Mouse (Mus musculus) megakaryocyte-erythroid progenitor cell, adult 5 weeks (primary cell): ENCODE data around the gene Serpini1. TPM values are rescaled to one million over a fixed set of nuclear protein-coding genes. Genes with fewer than 3 reads are reported as not detected.

Experiments used
- polyA plus RNA-seq: library from polyadenylated mRNA; stranded (reverse); fragments of >175 nt; gene quantifications from 2 replicates; pipeline ENCODE4 v1.2.3, GENCODE M21; 2012

Serpini1 gene
- 0.04 and 0.07 TPM in 2 replicates for polyA plus RNA-seq

GRCm38 (mm10) chr3:75557292-75557691 lies at the start of gene Serpini1:
TSS of gene Serpini1 (plus strand) at chr3:75557547.

GRCm38 (mm10) chr3:75556695-75557291 lies 554 bp upstream of the Serpini1 start, which contains the start of gene Pdcd10:
TSS of gene Pdcd10 (minus strand) at chr3:75556856.

Other genes with a start within 250 kb of the Serpini1 start
- gene Wdr49, start 75.4 kb upstream of the Serpini1 start, polyA plus RNA-seq, result not detected in 2 replicates
- gene Pdcd10, start 691 bp upstream of the Serpini1 start, polyA plus RNA-seq, result 2.4 and 4.1 TPM in 2 replicates
- not detected in 2 replicates for gene Gm29133, start 190.7 kb downstream of the Serpini1 start, polyA plus RNA-seq